Mouse (Mus musculus) lung, postnatal 0 days (tissue): ENCODE results near the gene Gm4869.

Experiments
- CTCF ChIP-seq: IDR thresholded peaks from 2 replicates; pipeline ENCODE4 v1.5.1; 2016; ENCODE audit warnings: antibody characterized with exemption, mild to moderate bottlenecking
- EP300 ChIP-seq: IDR thresholded peaks from 2 replicates; pipeline ENCODE4 v1.6.1; 2016; ENCODE audit warnings: antibody characterized with exemption, mild to moderate bottlenecking, control low read depth

DNA sequence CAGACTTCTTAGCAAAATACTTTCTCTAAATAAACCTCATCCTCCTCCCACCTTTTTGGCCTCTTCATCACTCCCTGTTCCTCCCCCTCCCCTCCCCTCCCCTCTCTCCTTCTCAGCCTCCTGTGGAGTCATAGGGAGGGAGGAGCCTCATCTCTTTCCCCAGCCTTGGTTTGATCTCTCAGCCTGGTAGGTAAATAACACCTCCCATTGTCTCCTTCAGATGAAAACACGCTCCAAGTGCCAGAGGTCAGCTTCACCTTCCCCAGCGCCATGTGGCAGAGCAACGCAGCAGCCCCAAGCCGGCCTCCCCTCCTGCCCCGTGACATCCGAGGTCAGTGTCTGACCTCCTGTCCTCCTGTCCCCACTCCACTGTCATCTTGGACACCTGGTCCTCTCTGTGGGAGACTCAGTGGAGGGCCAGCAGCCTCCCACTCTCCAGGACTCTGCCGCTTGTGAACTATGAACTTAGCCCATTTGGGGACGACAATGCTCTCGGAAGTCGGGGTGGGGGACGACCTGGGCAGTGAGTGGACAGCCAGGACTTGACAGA, 47.3 kb downstream of the Gm4869 start:
- TF ChIP-seq CTCF (no peak), EP300 (no peak)
